Mouse (Mus musculus): ENCODE measurements at regions not wholly inside any gene's neighbourhood (a gene's known extent, or its start where the extent isn't known, plus 50 kb on each side); places are given as distances from the start of the nearest gene placed in this dataset.
A peak's percentile ranks its signal among the peaks of the same experiment; 100 is the strongest.

- DNase-seq (ENCODE audit: extremely low read depth, insufficient read length, low spot score): peak; percentile 83
Observed at GRCm38 (mm10) chr16:31592973-31593683, 70.1 kb upstream of the Dlg1 start.

- no peak for DNase-seq (ENCODE audit: extremely low read depth, insufficient read length, low spot score)
Observed at GRCm38 (mm10) chr16:31597965-31598364, 65.3 kb upstream of the Dlg1 start.

GRCm38 (mm10) chr16:31598409-31598988 lies 64.7 kb upstream of the Dlg1 start:
- peak; percentile 91 for DNase-seq (ENCODE audit: extremely low read depth, insufficient read length, low spot score)

DNA sequence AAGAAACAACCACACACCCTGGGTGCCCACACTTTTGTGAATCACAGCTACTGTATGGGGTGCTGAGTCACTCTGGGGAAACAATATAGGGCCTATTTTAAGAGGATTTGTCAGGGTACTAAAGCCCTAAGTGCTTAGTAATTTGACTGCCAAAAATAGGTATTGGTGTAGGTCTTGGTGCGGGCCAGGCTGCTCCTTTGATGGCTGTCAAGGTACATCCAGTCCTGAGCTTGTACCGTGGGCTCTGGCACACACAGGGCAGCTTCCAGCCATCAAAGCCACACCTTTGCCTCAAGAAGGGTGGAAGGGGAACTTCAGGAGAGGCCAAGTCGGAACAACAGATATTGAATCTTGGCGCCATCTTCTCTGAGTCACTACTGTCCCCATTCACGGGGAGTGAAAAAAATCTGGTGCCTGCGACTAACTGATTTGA lies 64.2 kb upstream of the Dlg1 start:
- no peak for DNase-seq (ENCODE audit: extremely low read depth, insufficient read length, low spot score)

DNA sequence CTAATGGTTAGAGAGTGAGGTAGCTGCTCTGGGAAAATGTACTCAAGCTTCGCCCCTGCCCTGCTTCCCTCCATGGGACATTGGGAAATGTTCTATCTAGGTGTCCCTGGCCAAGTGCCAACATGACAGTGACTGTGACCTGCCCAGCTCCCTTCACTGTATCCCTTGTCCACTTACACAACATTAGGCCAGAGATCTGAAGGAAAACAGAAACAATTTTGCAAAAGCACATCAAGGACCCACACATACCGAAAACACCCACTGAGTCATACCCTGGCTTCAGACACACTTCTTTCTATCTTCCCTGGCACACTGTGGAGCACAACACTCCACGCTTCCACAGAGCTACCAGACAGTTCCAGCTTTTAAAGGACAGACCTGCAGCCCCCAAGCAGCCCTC lies 62.0 kb upstream of the Dlg1 start:
- peak; percentile 30 for DNase-seq (ENCODE audit: extremely low read depth, insufficient read length, low spot score)

DNA sequence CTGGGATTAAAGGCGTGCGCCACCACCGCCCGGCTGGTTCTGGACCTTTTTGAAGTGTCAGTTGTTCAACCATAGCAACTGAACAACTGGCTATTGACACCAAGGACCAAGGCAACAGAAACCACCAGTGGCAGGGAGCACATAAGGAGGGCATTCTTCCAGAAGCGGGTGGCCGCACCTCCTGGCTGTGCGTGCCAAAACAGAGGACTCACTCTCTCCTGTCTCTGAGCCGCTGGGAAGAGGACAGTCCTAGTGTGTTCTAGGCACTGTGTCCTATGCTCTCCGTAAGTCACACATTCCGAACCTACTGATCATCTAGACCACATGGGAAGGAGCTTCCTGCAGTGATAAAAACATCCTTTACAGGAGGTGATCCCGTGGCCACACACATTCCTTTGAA lies 60.1 kb upstream of the Dlg1 start:
- DNase-seq (ENCODE audit: extremely low read depth, insufficient read length, low spot score): peak; percentile 87

DNA sequence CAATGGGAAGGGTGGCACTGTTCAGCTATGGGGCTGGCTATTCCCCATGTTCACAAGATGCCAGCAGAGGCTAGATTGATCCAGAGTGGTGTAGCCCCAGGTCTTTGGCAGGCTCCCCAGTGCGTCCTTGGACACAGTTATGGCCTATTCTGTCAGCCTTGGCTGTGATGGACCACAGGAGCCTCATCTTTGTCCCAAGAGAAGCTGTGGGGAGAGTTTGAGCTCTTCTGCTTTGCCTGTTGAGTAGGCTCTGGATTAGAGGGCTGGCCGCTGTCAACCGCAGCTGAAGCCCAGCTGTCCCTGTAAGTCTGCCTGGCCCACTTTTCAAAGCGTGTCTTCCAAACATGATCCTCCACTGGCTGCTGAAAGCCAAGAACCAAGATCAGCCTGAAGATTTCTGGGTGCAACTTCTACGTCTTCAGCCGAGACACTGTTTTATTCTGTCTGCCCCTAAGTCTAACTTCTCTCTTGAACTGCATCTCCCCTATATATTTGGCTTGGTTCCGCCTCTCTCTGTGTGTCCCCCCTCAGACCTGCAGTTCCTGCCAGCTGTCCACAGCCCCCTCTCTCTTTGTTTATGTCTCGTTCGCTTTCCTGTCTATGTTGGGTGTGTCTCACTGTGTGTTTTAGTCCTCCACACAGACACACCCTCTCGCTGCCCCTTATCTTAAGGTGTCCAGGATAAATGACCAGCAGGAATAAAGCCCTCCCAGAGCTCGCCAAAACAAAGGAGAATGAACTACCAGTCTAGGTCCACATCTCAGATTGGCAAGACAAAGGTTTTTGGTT lies 56.7 kb upstream of the Dlg1 start:
- DNase-seq (ENCODE audit: extremely low read depth, insufficient read length, low spot score): no peak

DNA sequence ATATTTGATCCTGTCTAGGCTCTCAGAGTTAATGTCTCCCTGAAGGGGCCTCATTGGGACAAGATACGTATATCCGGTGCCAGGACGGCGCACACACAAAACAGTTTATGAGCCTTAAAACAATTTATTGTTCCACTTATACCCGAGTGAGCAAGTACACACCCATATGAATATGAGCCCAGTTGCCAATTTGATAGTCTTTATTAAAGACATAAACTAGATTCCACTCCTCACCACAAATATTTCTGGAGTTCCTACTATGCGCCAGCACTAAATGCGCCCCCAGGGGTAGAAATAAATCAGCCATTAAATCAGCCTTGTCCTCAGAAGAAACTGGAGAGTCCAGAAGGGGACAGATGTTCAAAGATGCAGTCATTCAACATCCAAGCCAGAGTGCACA lies 54.3 kb upstream of the Dlg1 start:
- DNase-seq (ENCODE audit: extremely low read depth, insufficient read length, low spot score): no peak

GRCm38 (mm10) chr16:31609394-31610172 lies 53.7 kb upstream of the Dlg1 start:
- DNase-seq (ENCODE audit: extremely low read depth, insufficient read length, low spot score): no peak

Measured in 3134 (cell line).